Mouse (Mus musculus) adrenal gland, postnatal 0 days (tissue): Measurements from ENCODE around the gene 4930455H04Rik. TPM values are rescaled to one million over a fixed set of nuclear protein-coding genes. Genes with fewer than 3 reads are reported as not detected.

ENCODE experiments used
- polyA plus RNA-seq: library from polyadenylated mRNA; unstranded; fragments of >200 nt; fragmentation: Nextera tagmentation; extraction: Ambion mirVana; gene quantifications from 2 replicates; pipeline ENCODE4 v1.2.1, GENCODE M21; 2015

4930455H04Rik gene
- polyA plus RNA-seq, result not detected in 2 replicates

GRCm38 (mm10) chr3:116967967-116968366, at the start of gene 4930455H04Rik:
Gene 4930455H04Rik (plus strand): TSS chr3:116968267.

GRCm38 (mm10) chr3:116968540-116968997, 502 bp downstream of the 4930455H04Rik start, which contains the start of gene Palmd:
Gene Palmd (minus strand): TSS chr3:116968987.

Other genes with a start within 250 kb of the 4930455H04Rik start
- gene Agl, start 160.1 kb upstream of the 4930455H04Rik start, polyA plus RNA-seq, result 9.5 and 13.5 TPM in 2 replicates
- 9.9 and 16.7 TPM in 2 replicates for gene Frrs1, start 108.8 kb upstream of the 4930455H04Rik start, polyA plus RNA-seq
- 23.2 and 46.7 TPM in 2 replicates for gene Palmd, start 720 bp downstream of the 4930455H04Rik start, polyA plus RNA-seq